Mouse (Mus musculus) A20 (cell line): ENCODE measurements around the gene Snrpg.
"Not testable (repeated sequence)": the region's sequence is repeated elsewhere in the genome, so short reads cannot be mapped to it uniquely, and the experiment has no call there.

Experiments
- DNase-seq: peaks from one replicate; pipeline ENCODE4 v3.0.0-alpha.2; 2011; ENCODE audit warnings: low read depth, low spot score

Snrpg gene

DNA sequence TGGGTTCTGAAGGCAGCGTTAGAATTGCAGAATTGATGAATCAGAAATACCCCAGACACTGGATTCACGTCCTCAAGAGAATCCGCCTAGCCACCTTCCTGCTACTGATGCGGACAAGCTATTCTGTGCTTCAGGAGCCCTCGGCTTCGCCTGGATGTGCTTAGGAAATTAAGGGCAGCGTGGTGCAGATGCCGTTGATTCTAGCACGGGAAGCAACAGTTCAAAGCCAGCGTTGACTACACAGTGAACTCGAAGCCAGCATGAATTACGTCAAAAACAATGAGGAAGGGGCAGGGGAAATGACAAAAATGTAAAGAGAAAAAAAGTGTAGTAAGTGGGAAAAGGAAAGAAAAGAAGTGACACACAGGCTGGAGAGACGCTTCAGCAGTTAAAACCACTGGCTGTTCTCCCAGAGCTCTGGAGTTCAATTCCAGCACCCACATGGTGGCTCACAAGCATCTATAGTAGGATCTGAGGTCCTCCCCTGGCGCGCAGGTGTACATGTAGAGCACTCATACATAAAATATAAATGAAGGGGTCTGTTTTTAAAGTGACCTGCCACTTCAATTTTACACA is at the start of gene Snrpg:
TSS of gene Snrpg (plus strand) at position 541 of the 576 bp plus-strand sequence.
- no peak for DNase-seq

DNA sequence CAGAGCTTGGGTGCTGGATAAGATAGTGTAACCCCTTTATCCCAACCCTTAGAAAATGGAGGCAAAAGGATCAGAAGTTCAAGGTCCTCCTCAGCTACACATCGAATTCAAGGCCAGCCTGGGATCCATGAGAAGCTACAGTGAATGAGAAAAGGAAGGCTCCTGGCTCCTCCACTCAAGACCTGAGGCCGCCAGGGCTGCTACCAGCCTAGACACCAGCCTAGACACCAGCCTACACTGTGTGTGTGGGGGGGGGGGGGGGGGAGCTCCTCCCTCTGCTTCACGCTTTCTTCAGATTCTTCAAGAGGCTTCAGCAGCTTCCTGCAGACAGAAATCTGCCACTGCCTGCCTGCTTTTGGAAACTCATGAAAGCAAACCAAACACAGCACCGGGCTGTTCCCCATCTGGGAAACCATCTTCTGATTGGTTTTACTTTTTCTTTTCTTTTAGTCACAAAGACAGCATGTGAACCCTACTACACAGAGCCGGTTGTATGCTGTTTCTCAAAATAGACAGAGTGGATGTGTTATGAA is 49.0 kb upstream of the Snrpg start:
- no peak for DNase-seq

DNA sequence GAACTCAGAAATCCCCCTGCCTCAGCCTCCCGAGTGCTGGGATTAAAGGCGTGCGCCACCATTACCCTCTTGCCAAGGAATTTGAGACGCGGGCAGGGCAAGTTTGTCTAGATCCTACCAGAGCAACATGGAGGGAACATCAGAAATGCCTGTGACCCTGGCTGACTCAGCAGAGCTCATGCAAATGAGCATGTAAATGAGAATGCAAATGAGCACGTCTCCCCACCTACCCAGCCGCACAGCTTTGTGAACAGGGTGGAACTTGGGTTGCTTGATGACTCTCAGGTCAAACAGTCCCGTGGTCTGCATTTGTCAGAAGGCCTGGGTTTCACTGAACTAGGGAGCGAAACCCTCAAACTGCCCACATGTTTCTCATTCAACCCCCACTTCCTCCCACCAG is 48.1 kb upstream of the Snrpg start:
- peak; percentile 11 for DNase-seq

DNA sequence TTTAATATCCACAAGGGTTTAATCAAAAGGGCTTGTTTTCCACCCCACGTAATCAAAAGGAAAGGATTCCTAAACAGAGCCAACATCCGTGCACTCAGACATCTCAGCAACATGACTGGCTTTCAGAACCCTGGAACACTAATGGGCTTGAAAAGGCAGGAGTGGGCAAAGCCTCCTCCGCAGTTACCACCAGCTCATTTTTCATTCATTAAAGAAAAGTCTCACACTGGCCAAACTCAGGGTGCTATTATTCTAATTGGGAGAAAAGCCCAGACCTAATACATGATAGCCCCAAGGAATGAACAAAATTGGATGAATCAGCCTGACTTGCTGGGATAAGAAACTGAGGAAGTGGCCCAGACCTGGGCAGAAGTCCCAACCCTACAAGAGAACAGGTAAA is 46.7 kb upstream of the Snrpg start:
- no peak for DNase-seq

DNA sequence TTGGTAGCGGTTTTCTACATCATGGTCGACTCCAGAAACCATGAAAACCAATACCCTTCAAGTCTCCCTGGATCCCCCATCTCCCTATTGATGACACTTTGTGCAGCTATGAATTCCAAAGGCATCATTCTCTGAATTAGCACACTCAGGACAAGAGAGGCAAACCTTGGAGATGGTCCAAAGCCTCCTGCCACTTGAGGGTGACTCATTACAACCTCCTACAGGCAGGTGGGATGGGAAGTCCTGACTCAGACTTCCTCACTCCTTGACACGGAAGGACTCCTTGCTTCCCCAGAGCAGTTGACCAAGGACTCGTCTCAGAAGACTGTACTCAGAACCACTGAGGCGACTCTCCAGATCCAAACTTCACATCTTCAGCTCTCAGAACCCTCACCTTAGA is 45.5 kb upstream of the Snrpg start:
- DNase-seq, result no peak

DNA sequence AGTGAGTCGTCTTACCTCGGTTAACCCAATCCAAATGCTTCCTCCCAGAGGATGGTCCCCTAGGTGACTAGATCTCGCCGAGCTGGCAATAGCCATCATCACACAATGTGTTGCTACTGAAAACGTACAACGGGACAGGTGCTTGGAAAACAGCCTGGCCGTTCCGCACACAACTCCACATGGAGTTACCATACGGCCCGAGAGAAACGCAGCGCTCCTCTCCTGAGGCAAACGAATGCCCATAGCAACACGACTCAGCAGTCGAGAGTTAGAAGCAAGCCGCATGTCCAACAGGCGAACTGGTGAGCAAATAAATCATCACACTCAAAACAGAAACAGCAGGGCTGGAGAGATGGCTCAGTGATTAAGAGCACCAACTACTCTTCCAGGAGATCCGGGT is 44.2 kb upstream of the Snrpg start:
- no peak for DNase-seq

DNA sequence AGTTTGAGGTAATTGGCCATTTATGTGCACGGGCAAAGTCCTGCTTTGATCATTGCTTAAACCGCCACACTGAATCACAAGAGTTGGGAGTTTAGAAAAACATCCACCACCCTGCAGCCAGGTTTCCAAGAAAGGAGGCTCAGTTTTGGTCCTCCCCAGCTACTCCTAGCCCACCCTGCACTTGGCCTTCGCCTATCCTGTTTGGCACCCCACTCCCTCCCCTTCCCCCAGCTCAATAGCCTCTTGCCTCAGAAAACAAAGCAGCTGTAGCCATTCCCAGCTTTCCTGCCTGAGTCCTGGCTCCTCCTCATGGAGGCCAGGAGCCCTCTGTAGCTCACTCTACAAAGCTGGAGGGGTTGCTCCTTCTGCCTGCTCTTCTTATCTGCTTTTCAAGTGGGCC is 42.7 kb upstream of the Snrpg start:
- no peak for DNase-seq

DNA sequence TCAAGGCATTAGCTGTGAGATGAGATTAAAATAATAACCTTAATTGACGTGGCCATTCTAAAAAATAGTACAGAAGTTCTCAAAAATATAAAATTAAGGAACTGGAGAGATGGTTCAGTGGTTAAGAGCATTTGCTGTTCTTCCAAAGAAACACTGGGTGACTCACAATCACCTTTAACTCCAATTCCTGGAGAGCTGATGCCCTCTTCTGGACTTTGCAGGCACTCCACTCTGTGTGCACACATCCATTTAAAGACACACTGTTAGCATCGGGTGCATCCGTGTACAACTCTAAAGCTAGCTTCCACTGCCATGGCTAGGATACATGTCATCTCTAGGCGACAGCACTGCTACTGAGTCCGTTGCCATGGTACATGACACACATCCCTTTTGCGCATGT is 41.2 kb upstream of the Snrpg start:
- DNase-seq, result peak; percentile 16

DNA sequence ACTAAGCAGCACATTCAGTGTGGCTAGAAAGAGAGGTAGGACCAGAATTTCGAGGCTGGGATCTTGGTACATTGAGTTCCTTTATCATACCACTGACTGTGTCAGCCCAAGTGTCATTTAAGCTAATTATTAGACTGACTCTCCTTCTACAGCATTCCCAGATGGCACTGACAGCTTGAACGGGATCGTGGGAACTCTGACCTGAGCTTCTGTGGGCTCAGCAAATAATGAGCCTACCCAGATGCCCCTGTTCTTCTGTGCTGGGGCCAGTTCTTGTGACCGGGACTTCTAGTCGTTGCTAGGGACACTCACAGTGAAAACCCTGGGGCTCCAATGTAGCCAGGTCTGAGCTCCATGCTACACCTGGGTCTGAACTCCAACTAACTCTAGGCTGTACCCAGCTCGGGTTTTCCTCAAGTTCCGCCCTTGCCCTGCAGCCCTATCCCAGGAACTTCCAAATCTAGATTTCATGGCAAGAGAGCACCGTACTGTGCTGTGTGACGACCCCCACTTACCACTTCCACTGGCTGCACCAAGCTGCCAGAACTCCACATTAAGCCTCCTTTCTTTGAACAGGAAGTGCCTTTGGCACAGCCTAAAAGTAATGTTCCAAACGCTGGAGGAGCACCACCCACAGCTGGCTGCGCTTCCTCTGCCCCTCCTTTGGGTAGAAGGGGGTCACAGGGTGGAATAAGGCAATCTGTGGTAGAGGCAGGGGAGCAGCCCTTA is 35.8 kb upstream of the Snrpg start:
- DNase-seq, result no peak

DNA sequence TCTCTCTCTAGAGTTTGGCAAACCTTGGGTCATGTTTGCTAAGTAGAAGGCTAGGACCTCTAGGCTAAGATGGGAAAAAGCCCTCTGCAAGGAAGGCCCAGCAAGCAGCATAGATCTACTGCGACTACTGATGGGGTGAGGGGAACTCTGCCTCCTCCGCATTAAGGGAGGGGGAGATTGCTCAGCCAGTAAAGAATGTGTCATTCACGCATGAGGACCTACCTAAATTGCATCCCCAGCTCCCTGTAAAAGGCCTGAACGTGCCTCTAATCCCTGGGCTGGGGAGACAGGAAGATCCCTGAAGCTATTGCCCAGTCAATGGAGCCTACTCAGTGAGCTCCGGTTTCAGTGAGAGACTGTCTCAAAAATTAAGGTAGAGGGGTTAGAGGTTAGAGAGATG is 35.2 kb upstream of the Snrpg start:
- no peak for DNase-seq

DNA sequence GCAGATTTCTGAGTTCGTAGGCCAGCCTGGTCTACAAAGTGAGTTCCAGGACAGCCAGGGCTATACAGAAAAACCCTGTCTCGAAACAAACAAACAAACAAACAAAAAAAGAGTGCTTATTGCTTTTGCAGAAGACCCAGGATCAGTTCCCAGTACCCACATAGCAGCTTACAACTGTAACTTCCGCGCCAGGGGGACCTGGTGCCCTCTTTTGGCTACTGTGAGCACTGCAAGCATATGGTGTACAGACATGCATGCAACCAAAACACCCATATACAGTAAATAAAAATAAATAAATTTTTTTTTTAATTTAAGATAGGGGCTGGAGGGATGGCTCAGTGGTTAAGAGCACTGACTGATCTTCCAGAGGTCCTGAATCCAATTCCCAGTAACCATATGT is 34.8 kb upstream of the Snrpg start:
- not testable (repeated sequence) for DNase-seq

DNA sequence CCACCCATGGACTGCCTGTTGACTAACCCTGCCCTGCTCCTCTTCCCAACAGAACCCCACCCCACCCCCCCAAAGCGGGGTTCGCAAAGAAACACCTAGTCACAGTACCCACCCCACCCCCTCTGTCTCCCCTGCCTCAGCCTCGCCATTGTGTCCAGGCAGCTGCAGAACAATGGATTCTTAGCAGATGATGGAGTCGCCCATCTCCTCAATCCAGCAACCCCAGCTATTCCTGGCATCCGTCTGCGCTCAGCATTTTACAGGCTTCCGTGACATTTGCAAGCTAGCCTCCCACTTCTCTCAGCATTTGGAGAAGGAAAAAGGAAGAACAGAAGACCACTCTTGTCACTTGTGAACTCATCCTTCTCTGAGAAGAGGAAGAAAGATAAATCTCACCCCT is 27.4 kb upstream of the Snrpg start:
- no peak for DNase-seq

DNA sequence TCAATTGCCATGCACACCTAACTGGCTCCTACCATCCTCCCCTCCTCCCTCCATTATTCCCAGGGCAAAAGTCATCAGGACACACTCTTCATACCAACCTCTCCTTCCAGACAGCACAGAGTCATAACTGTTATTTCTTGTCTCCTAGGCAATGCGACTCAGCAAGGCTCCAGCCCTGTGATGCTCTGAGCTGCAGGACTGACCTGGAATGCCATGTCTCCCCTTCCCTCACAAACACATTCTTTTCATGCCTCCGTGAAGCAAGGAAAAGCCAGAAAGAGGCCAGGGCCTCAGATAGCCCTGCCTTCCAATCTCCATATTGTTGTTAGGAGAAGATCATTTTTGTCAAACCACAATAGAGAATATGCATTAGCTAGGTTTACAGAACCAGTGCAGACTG is 25.0 kb upstream of the Snrpg start:
- no peak for DNase-seq

DNA sequence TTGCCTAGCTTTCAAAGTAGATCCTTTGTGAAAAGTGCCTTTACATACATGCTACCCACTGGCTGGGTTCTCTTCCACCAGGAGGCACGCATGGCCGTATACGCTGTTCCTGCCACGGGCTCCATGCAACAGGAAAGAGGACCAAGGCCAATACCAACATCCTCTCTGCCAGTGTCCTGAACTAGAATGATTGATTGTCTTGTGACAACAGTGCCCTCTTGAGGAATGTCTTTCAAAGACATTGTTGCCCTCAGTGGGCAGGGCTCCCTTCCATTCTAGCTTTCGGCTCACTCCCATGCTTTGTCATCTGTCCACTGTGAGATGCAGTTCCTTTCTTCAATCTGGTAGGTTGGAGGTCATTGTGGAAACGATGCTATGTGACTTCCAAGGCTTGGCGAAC is 21.8 kb upstream of the Snrpg start:
- DNase-seq, result peak; percentile 41

DNA sequence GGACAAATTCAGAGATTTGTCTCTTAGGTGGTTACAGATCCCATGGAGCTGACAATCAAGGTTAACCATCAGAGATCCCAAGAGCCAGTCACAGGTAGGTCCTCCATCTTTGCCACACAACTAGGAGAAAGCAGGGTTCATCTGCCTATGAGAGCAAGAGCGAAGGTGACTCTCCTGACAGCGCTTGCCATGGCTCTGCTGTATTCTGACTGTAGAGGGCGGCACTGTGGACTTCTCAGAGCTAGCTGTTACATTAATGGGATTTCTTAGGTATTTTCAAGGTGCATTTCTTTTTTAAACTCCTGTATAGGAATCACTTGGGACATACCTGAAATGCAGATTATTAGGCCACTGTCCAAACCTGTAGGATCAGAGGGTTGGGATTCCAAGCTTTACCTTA is 16.2 kb upstream of the Snrpg start:
- DNase-seq, result peak; percentile 30

DNA sequence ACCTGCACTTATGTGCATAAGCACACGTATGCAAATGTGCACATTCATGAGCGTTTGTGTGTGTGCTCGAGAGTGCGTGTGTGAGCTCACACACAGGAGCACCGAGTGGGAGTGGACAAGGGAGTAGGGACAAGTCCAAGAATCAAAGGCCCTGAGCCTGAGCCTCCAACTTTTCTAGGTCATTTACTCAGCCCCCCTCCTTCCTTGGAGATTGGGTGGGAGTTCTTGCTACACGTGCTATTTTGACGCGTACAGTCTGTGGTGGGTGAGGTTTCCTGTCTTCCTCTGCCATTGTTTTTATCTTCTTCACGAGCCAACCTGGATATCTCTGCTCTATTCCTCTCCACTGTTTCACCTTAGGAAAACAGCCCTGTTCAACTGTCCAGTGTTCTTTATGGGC is 14.1 kb upstream of the Snrpg start:
- DNase-seq, result no peak

DNA sequence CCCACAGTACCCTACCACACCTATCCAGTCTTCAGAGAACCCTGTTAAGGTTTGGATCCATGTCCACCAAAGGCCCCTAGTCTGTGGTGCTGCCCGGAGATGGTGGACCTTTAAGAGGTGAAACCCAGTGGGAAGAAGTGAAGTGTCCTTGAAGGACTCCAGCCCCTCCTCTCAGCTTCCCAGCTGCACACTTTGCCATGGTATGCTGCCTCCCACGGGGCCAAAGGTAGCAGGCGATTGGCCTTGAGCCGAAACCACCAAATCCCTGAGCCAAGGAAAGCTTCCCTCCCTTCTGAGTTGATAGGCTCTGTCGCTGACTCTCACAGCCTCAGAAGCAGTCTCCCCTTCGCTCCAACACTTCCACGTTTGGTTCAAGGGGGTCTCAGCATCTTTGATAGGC is 10.4 kb upstream of the Snrpg start:
- no peak for DNase-seq

DNA sequence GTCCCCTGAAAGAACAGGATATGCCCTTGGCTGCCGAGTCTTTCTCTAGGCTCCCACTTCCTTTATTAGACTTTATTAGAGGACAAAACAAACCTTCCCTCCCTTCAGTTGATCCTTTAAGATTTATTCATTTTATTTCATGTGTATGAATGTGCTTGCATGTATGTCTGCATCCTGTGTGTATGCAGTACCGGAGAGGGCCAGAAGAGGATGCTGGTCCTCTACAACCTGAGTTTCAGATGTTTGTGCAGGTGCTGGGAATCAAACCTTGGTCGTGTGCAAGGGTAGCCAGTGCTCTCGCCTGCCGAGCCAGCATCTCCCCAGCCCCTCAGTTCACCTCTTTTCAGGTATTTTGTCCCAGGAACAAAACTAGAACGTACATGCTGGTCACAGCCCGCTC is 9.7 kb upstream of the Snrpg start:
- DNase-seq, result no peak

DNA sequence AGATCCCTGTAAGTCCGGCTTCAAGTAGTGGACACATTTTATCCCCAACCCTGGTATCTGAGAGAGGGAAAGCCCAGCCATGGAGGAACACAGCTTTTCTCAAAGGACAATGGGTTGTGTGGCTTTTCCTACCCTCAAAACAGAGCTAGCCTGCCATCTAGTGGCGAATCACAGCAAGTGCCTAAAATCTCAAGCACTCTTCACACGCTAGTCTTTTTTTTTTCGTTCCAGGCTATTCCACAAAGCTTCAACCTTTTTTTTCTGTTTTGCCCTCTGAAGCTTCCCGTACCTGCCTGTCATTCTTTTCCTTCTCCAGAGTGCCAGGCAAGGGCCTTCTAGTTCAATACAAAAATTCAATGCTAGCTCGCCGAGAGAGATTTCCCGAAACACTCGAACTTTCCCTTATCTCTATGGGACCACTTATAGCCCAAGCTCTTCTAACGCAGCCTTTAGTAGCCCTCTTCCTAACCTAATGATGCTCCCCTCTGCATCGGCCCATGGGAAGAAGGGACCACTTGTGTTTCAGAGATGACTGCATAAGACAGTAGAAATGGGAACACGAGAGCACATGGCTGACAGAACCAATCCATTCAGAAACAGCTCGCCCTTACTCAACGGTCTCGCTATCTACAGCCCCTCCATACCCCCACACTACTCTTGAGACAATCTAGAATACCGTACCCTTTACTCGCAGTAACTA is 6.5 kb upstream of the Snrpg start:
- peak; percentile 76 for DNase-seq

DNA sequence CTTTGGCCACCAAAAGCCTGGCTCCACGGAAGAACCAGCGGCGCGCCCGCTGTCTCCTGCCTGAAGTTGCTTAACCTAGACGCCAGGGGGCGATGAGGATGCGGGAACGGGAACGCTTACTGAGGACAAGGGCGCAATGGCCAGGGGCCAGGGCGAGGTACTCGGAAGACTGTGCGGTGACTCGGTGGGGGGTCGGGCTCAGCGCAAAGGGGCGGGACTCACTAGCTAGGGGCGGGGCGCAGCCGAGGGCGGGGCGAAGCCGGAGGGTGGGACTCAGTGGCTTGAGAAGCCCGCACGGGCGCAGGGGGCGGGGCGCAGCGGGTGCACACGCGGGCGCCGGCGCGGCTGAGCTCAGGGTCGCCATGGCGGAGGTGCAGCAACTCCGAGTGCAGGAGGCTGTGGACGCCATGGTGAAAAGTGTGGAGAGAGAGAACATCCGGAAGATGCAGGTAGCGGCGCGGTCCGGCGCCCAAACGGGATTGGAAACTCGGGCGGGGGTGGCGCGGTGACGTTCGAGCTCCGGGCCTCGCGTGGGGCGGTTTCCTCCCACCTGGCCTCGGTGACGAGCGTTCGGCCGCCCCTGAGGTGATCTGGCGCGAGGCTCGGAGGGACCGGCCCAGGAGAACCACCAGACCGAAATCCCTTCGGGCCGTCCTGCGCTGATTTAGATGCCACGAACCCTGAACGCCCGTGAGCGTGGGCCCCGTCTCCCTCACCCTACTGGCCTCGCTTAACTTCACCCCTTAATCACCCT is 5.6 kb upstream of the Snrpg start, which contains the start of gene Fam136a:
TSS of gene Fam136a (plus strand) at position 276 of the 754 bp plus-strand sequence.
- peak; percentile 99 for DNase-seq

DNA sequence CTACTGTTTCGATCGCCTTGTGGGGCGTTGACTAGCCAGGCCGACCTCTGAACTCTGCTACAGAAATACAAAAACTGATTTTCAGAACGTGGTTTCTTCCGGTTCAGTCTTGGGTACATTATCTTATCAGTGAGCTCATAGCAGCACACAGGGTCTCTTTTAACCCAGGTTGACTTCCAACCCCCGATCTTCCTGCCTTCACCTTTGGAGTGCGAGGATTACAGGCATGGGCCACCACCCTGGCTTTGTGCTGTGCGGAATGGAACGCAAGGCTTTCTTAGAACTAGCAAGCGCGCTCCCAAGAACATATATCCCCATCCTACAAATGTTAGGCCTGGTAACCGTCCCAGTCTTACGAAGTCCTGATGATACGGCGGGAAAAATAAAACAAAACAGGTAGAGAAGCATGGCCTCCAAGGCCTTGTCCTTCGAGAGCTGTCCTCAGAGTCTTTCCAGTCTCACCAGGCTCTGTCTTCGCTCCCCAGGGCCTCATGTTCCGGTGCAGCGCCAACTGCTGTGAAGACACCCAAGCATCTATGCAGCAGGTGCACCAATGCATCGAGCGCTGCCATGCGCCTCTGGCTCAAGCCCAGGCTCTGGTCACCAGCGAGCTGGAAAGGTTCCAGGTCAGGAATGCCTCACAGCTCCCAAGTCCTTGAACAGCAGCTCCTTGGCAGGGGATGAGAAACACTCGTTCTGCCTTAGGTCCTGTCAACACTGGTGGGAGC is 4.8 kb upstream of the Snrpg start:
- DNase-seq, result peak; percentile 75
